Mouse (Mus musculus) kidney, adult 2 months (tissue): ENCODE results near the gene Vash1.

Source experiments
- CTCF ChIP-seq: fragments of 200-500 bp; conservative IDR thresholded peaks from 2 replicates; pipeline ENCODE4 v1.5.1; 2011; ENCODE audit warnings: low read depth, mild to moderate bottlenecking, control low read depth, low read length, moderate library complexity, mixed read lengths; ENCODE audit not compliant: insufficient read depth, insufficient read length
- POLR2A ChIP-seq: fragments of 200-500 bp; IDR thresholded peaks from one replicate; pipeline ENCODE4 v1.6.1; 2011; ENCODE audit warnings: low read depth, low read length, control low read depth

DNA sequence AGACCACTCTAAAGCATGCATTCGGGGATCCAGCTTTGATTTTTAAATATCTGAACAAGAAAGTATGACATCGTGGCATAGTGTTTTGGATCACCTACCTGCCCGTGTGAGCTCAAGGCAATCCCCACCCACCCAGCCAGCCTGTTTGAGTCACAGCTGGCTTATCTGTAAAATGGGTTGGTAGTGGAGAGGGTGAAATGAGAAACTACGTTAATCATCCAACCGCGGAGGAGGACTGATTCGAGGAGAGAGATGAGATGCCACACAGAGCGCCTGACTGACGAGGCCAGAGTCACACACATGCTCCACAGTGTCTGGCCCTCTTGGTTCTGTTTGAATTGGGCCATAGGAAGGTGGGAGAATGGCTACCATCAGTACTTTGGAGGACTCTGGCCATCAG lies 3.1 kb downstream of the Vash1 start:
- no peak for TF ChIP-seq CTCF
- TF ChIP-seq POLR2A: no peak
